Mouse (Mus musculus) hindbrain, postnatal 0 days (tissue): ENCODE measurements at regions not wholly inside any gene's neighbourhood (a gene's known extent, or its start where the extent isn't known, plus 50 kb on each side); places are given as distances from the start of the nearest gene placed in this dataset.
"Not testable (repeated sequence)": the region's sequence is repeated elsewhere in the genome, so short reads cannot be mapped to it uniquely, and the experiment has no call there.

Experiments
- ATAC-seq: fragments of 200-750 bp; cut with Nextera tagmentation; 2 replicates; pipeline ENCODE4 v1.8.0; 2017; ENCODE audit warnings: mild to moderate bottlenecking, moderate TSS enrichment, moderate library complexity
- DNase-seq: peaks from one replicate; pipeline ENCODE4 v3.0.0-alpha.2; 2015; ENCODE audit warnings: low spot score
- H3K27ac ChIP-seq: fragments of 300-500 bp; sonication (generic); 2 replicates; pipeline ENCODE4 v1.5.1; 2014; ENCODE audit warnings: mild to moderate bottlenecking
- H3K27me3 ChIP-seq: fragments of 300-500 bp; sonication (generic); 2 replicates; pipeline ENCODE4 v1.6.1; 2014; ENCODE audit warnings: low read length, mixed read lengths; ENCODE audit not compliant: insufficient read depth
- H3K36me3 ChIP-seq: fragments of 300-500 bp; sonication (generic); 2 replicates; pipeline ENCODE4 v1.6.1; 2014; ENCODE audit warnings: low read length, mixed read lengths; ENCODE audit not compliant: insufficient read depth
- H3K4me1 ChIP-seq: fragments of 300-500 bp; sonication (generic); 2 replicates; pipeline ENCODE4 v1.6.1; 2014; ENCODE audit warnings: antibody characterized with exemption, low read length, mixed read lengths; ENCODE audit not compliant: insufficient read depth
- H3K4me2 ChIP-seq: fragments of 300-500 bp; sonication (generic); 2 replicates; pipeline ENCODE4 v1.6.1; 2014; ENCODE audit warnings: low read depth, mild to moderate bottlenecking, low read length, moderate library complexity, mixed read lengths
- H3K4me3 ChIP-seq: fragments of 300-500 bp; sonication (generic); 2 replicates; pipeline ENCODE4 v1.5.1; 2014; ENCODE audit warnings: low read length
- H3K9ac ChIP-seq: fragments of 300-500 bp; sonication (generic); replicated peaks from 2 replicates; pipeline ENCODE4 v1.6.1; 2014; ENCODE audit warnings: mild to moderate bottlenecking, low read length, moderate library complexity, mixed read lengths
- H3K9me3 ChIP-seq: fragments of 300-500 bp; sonication (generic); 2 replicates; pipeline ENCODE4 v1.6.1; 2016; ENCODE audit warnings: low read length, mixed read lengths
- CTCF ChIP-seq: IDR thresholded peaks from 2 replicates; pipeline ENCODE4 v1.5.1; 2016; ENCODE audit warnings: antibody characterized with exemption, control low read depth, low read depth
- WGBS: fragments of 180-500 bp; shearing (Covaris S2); extraction: QIAGEN DNeasy Blood & Tissue Kit; methylation state at CpG from one replicate; pipeline ENCODE4 v1.1.7; 2014; 5-methylcytosine and 5-hydroxymethylcytosine counted together

DNA sequence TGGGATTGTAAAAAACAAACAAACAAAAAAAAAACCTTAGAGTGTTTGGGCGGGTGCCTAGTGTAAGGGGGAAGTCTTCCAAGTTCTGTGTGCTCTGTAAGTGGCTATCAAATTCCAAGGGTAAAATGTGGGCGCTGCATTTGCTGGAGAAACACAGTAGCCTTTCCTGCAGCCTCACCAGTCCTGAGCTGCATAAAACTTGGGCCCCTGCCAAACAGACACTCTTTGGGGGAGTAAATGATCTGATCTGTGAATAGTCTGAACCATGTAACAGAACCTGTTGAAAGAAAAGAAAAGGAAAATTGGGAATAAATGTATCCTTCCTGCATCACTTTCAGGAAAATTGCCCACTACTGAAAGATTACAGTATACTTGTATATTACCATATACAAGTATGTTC lies 126.4 kb upstream of the Cldn34b3 start:
- no peaks in the 10 kb centered on the region for H3K4me1 ChIP-seq
- H3K9ac ChIP-seq = no peak overlapping the region
- H3K4me3 ChIP-seq = no peak overlapping the region
- WGBS = 44% methylated on average over 2 of the region's 2 CpGs
- ATAC-seq = no peak
- no peak overlapping the region for H3K27ac ChIP-seq
- H3K27me3 ChIP-seq = no peaks in the 10 kb centered on the region
- no peaks in the 10 kb centered on the region for H3K36me3 ChIP-seq
- no peaks in the 10 kb centered on the region for H3K9me3 ChIP-seq
- no peak for DNase-seq
- no peak for TF ChIP-seq CTCF
- H3K4me2 ChIP-seq = no peak overlapping the region

DNA sequence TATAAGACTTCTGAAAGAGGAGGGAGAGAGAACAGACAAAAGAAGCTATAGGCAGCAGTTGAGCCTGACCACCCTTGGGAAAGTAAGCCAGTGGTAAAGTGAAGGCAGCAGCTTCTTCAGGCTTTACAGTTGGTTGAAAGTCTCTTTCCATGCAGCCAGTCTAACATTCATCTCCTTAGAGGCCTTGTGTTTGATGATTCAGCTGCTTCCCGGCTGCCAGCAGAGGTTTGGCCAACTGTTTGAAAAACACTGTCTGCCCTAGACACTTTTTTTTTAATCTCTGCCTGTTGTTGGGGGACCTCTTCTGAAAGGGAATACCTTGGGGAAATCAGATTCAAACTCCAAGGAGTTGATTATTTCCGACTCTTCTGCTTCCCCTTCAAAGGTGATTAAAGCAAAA lies 123.1 kb upstream of the Cldn34b3 start:
- no peak overlapping the region for H3K27ac ChIP-seq
- no peaks in the 10 kb centered on the region for H3K4me1 ChIP-seq
- no peak overlapping the region for H3K4me3 ChIP-seq
- no peak overlapping the region for H3K4me2 ChIP-seq
- H3K9ac ChIP-seq = no peak overlapping the region
- no peak for ATAC-seq
- DNase-seq = no peak
- H3K27me3 ChIP-seq = no peaks in the 10 kb centered on the region
- 73% methylated on average over 2 of the region's 2 CpGs for WGBS
- no peaks in the 10 kb centered on the region for H3K36me3 ChIP-seq
- TF ChIP-seq CTCF = no peak
- no peaks in the 10 kb centered on the region for H3K9me3 ChIP-seq

DNA sequence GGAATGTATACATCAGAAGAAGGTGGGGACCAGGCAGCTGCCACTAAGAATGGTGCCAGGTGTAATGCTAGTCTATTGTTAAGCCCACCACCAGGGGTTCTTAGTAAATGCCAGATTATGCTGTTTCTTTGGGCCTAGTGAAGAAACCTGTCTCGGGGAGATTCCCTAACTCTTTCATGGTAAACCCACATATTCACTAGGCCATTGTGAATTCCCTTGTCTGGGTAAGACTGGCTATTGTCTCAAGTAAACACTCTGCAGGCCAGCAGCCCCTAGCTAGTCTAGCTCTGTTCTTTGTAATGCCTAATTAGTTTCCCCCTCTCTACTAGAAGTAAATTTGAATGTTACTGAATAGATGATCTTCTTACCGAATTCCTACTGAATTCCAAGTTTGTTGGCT lies 89.3 kb upstream of the Cldn34b3 start:
- not testable (repeated sequence) for H3K4me1 ChIP-seq, H3K27ac ChIP-seq, ATAC-seq, DNase-seq, H3K9me3 ChIP-seq, H3K4me2 ChIP-seq, H3K9ac ChIP-seq, H3K4me3 ChIP-seq, H3K36me3 ChIP-seq, H3K27me3 ChIP-seq
- 69% methylated on average over 2 of the region's 2 CpGs for WGBS

DNA sequence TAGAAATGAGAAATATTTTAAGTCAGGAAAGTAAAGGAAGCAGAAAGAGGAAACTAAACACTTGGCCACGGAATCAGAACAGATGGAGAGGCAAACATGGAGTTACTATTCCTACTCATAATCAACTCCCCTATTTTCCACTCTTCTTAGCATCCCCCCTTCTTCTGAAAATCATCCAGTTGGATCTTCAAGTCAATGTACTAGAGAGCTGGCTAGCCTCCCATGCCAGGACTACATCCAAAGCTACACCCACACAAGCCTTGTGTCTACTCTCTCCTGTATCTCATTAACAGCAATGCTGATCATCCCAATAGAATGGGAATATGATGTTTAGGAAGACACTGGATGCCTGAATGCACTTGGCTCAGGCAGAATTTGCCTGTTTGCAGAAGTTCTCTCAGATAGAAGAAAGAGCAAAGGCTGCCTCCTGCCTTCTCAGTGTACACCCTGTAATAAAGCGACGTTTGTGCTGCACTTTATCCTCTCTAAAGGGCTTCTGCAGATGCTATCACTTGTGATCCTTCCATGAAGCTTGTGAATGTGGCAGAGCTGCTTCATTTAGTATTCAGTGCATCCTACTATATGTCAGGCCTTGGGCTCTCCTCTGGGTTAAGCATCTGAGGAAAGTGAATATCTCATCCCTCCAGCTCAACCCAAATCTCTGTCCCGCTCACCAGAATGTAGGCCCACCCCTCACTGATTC lies 82.5 kb upstream of the Cldn34b3 start:
- ATAC-seq (no peak), DNase-seq (no peak)
- H3K9ac ChIP-seq = no peak overlapping the region
- TF ChIP-seq CTCF = no peak
- no peak overlapping the region for H3K27ac ChIP-seq
- H3K27me3 ChIP-seq = no peaks in the 10 kb centered on the region
- H3K9me3 ChIP-seq = no peaks in the 10 kb centered on the region
- H3K4me3 ChIP-seq = no peak overlapping the region
- H3K4me2 ChIP-seq = no peak overlapping the region
- H3K36me3 ChIP-seq = no peaks in the 10 kb centered on the region
- WGBS = 84% methylated on average over 4 of the region's 4 CpGs
- no peaks in the 10 kb centered on the region for H3K4me1 ChIP-seq

DNA sequence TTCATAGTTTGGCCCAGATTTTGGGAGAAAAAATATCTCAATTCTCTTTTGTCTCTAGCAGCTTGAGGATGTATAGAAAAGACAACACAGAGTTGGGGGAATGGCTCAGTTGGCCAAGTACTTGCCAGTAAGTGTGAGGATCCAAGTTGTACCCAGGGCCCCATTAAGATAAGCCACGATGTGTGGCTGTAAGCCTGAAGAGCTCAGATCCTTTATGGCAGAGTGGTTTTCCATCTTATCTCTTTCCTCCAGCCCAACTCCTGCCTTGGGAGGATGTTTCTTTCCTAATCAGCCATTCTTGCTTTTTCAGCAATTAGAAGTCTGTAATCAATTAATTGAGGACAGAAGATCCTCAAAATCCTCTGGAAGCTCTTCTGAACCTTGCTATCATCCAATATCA lies 63.5 kb upstream of the Cldn34b3 start:
- H3K4me2 ChIP-seq = no peak overlapping the region
- no peaks in the 10 kb centered on the region for H3K9me3 ChIP-seq
- no peaks in the 10 kb centered on the region for H3K4me1 ChIP-seq
- 65% methylated on average over 1 of the region's 1 CpGs for WGBS
- DNase-seq = no peak
- H3K27me3 ChIP-seq = no peaks in the 10 kb centered on the region
- H3K27ac ChIP-seq = no peak overlapping the region
- no peak for ATAC-seq
- H3K36me3 ChIP-seq = no peaks in the 10 kb centered on the region
- TF ChIP-seq CTCF = no peak
- no peak overlapping the region for H3K9ac ChIP-seq
- H3K4me3 ChIP-seq = no peak overlapping the region

DNA sequence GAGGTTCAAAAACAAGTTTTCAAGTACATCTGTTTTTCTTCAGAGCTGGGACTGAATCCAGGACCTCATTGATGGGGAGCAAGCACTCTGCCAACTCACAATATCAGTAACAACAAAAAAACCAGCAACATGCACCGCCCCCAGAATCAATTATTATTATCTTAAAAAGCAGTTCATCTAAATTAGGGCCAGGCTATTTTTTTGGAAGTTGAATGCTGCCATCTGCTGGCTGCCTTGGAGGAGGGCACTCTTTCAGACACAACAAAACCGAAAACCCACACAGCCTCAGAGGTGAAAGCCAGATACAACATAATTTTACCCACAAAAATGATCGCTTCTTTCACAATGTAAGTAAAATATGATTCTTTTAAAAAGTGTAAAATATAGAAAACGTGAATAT lies 62.7 kb upstream of the Cldn34b3 start:
- DNase-seq (peak; percentile 53), ATAC-seq (no peak)
- H3K4me3 ChIP-seq = no peak overlapping the region
- TF ChIP-seq CTCF = peak; percentile 66
- H3K4me2 ChIP-seq = no peak overlapping the region
- 28% methylated on average over 4 of the region's 4 CpGs for WGBS
- no peaks in the 10 kb centered on the region for H3K9me3 ChIP-seq
- H3K36me3 ChIP-seq = no peaks in the 10 kb centered on the region
- H3K27me3 ChIP-seq = no peaks in the 10 kb centered on the region
- no peak overlapping the region for H3K9ac ChIP-seq
- no peak overlapping the region for H3K27ac ChIP-seq
- H3K4me1 ChIP-seq = no peaks in the 10 kb centered on the region
